8 mouse cellular contexts compared by ENCODE assay signal in the genomic region with DNA sequence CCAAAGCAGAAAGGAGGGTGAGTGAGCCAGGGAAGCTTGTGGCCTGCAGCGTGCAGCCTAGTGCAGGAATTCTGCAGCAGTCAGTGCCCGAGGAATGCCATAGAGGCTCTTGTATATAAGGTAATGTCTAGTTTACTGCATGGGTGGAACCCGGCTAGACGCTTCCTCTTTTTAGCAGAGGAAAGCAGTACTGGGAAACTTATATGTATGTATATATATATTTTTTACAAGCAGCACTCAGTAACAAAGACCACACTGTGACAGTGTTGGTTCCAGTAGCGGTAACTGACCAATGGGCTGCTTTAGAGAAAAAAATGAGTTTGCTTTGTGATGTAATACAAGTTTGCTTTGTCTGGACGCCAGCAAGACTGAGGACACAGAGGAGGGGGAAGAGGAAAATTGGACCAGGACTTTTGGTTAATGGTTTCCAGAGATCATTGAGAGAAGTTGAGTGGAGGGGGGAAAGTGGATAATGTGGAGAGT.
A peak's percentile ranks its signal among the peaks of the same experiment; 100 is the strongest.
DNase-seq lines count a peak whose midpoint lies in the region; ATAC-seq and TF ChIP-seq lines count a peak whose summit lies in the region.

No protein-coding gene starts in this region.

- H3K4me2 ChIP-seq in embryonic facial prominence, embryonic 15.5 days (replicated peaks), result peak overlapping the region; percentile 51
- peak overlapping the region; percentile 30 for H3K4me2 ChIP-seq in intestine, postnatal 0 days (replicated peaks; ENCODE audit: low read depth)

- WGBS in embryonic facial prominence, embryonic 15.5 days, result 7% methylated on average over 6 of the region's 6 CpGs
- 25% methylated on average over 6 of the region's 6 CpGs for WGBS in intestine, postnatal 0 days

- H3K36me3 ChIP-seq in embryonic facial prominence, embryonic 15.5 days, result no peaks in the 10 kb centered on the region
- no peaks in the 10 kb centered on the region for H3K36me3 ChIP-seq in intestine, postnatal 0 days (ENCODE audit: control insufficient read depth, insufficient read depth)

- H3K27me3 ChIP-seq in embryonic facial prominence, embryonic 15.5 days, result no peaks in the 10 kb centered on the region
- no peaks in the 10 kb centered on the region for H3K27me3 ChIP-seq in intestine, postnatal 0 days (replicated peaks; ENCODE audit: control insufficient read depth, insufficient read depth, low read length)

- peak; percentile 21; the same call in 1 of the 2 replicates for ATAC-seq in embryonic facial prominence, embryonic 15.5 days (ENCODE audit: insufficient number of reproducible peaks, low FRiP score, low TSS enrichment, low read depth)
- 0 out of 2 replicates have a peak, but pooled peaks have one; percentile 17 for ATAC-seq in intestine, postnatal 0 days
- no peak for ATAC-seq in erythroblast, adult 5-6 weeks (replicated peaks; ENCODE audit: low FRiP score, poor library complexity, severe bottlenecking)

- peak; percentile 13 for DNase-seq in heart, adult 8-10 months (ENCODE audit: low spot score)
- DNase-seq in heart, postnatal 14 days, result no peak
- peak; percentile 47 for DNase-seq in lung, postnatal 25 days (ENCODE audit: low spot score)
- DNase-seq in yolk sac, embryonic 10.5 days (ENCODE audit: low spot score), result no peak
- no peak for DNase-seq in gastrocnemius, postnatal 25 days

- H3K9ac ChIP-seq in embryonic facial prominence, embryonic 15.5 days, result no peak overlapping the region
- no peak overlapping the region for H3K9ac ChIP-seq in intestine, postnatal 0 days (ENCODE audit: low read depth, low read length)

- 0 out of 2 replicates have a peak overlapping the region, but pooled peaks have one; percentile 10 for H3K4me3 ChIP-seq in embryonic facial prominence, embryonic 15.5 days (replicated peaks)
- no peak overlapping the region for H3K4me3 ChIP-seq in intestine, postnatal 0 days (ENCODE audit: low read depth, low read length)

- no peaks in the 10 kb centered on the region for H3K9me3 ChIP-seq in embryonic facial prominence, embryonic 15.5 days (replicated peaks)
- H3K9me3 ChIP-seq in intestine, postnatal 0 days (ENCODE audit: control insufficient read depth), result no peaks in the 10 kb centered on the region

- no peak for TF ChIP-seq CTCF in intestine, postnatal 0 days (IDR thresholded peaks at IDR 0.05; ENCODE audit: low read depth)

- H3K27ac ChIP-seq in embryonic facial prominence, embryonic 15.5 days (replicated peaks), result peak overlapping the region; percentile 92
- no peak overlapping the region for H3K27ac ChIP-seq in intestine, postnatal 0 days (ENCODE audit: low read depth, low read length)

- intact Hi-C loops in heart, postnatal 14 days (cut with DNase I), result loop anchor here (5.0 kb wide), 1 partner anchor 83 kb away; no protein-coding TSS in a partner anchor

- peaks cover 54% of the 10 kb centered on the region for H3K4me1 ChIP-seq in embryonic facial prominence, embryonic 15.5 days
- H3K4me1 ChIP-seq in intestine, postnatal 0 days (replicated peaks; ENCODE audit: control insufficient read depth, insufficient read depth, low read length), result 0 out of 2 replicates have a peak, but pooled peaks cover 3% of the 10 kb centered on the region

Comparison
In these comparisons a context has a peak if more than half of its experiments do, and no peak if none do; other contexts are left out.
1. DNase-seq: peak in heart, adult 8-10 months (single experiment) and lung, postnatal 25 days (single experiment); none in heart, postnatal 14 days (0 of 2), yolk sac, embryonic 10.5 days (single experiment) and gastrocnemius, postnatal 25 days (single experiment).